Mouse (Mus musculus): ENCODE data around the gene Eif4a1.

- no peak for TF ChIP-seq POLR2A (IDR thresholded peaks at IDR 0.05; ENCODE audit: borderline replicate concordance, control insufficient read depth, low read depth, low read length)
- no peak for TF ChIP-seq CTCF (IDR thresholded peaks at IDR 0.05; ENCODE audit: control insufficient read depth, insufficient read depth, low read length)
Measured at GRCm38 (mm10) chr11:69708614-69709265, 36.5 kb upstream of the Eif4a1 start.

Measured in bone marrow, adult 2 months (tissue).